Mouse (Mus musculus): ENCODE measurements at regions not wholly inside any gene's neighbourhood (a gene's known extent, or its start where the extent isn't known, plus 50 kb on each side); places are given as distances from the start of the nearest gene placed in this dataset.

- DNase-seq, result no peak
Measured at GRCm38 (mm10) chr2:57772315-57772714, 225.4 kb upstream of the Galnt5 start.

GRCm38 (mm10) chr2:57776154-57776553 is 221.5 kb upstream of the Galnt5 start:
- DNase-seq, result no peak

GRCm38 (mm10) chr2:57780836-57781235 is 216.8 kb upstream of the Galnt5 start:
- DNase-seq, result no peak

GRCm38 (mm10) chr2:57793519-57794296 is 204.0 kb upstream of the Galnt5 start:
- DNase-seq, result no peak

GRCm38 (mm10) chr2:57799279-57799678 is 198.4 kb upstream of the Galnt5 start:
- DNase-seq, result no peak

GRCm38 (mm10) chr2:57807911-57808310 is 189.8 kb upstream of the Galnt5 start:
- no peak for DNase-seq

- DNase-seq, result no peak
Measured at GRCm38 (mm10) chr2:57812996-57813395, 184.7 kb upstream of the Galnt5 start.

GRCm38 (mm10) chr2:57820343-57820742 is 177.3 kb upstream of the Galnt5 start:
- DNase-seq, result no peak

- DNase-seq, result no peak
Measured at GRCm38 (mm10) chr2:57820923-57821322, 176.8 kb upstream of the Galnt5 start.

GRCm38 (mm10) chr2:57828284-57828683 is 169.4 kb upstream of the Galnt5 start:
- no peak for DNase-seq

GRCm38 (mm10) chr2:57832565-57833355 is 164.9 kb upstream of the Galnt5 start:
- peak in 1 of 2 experiments; percentile 40 for DNase-seq

- no peak for DNase-seq
Measured at GRCm38 (mm10) chr2:57845135-57845534, 152.5 kb upstream of the Galnt5 start.

- no peak for DNase-seq
Measured at GRCm38 (mm10) chr2:57847707-57848106, 150.0 kb upstream of the Galnt5 start.

- no peak for DNase-seq
Measured at GRCm38 (mm10) chr2:57849338-57850057, 148.2 kb upstream of the Galnt5 start.

GRCm38 (mm10) chr2:57850058-57850400 is 147.7 kb upstream of the Galnt5 start:
- DNase-seq, result no peak

GRCm38 (mm10) chr2:57856524-57857107 is 141.1 kb upstream of the Galnt5 start:
- no peak for DNase-seq

- no peak for DNase-seq
Measured at GRCm38 (mm10) chr2:57865289-57865688, 132.4 kb upstream of the Galnt5 start.

GRCm38 (mm10) chr2:57868046-57868445 is 129.6 kb upstream of the Galnt5 start:
- DNase-seq, result no peak

- no peak for DNase-seq
Measured at GRCm38 (mm10) chr2:57900168-57900567, 97.5 kb upstream of the Galnt5 start.

GRCm38 (mm10) chr2:57900580-57901247 is 97.0 kb upstream of the Galnt5 start:
- peak; percentile 25 to 43 for DNase-seq

- peak in 1 of 2 experiments; percentile 16 for DNase-seq
Measured at GRCm38 (mm10) chr2:57905184-57905583, 92.5 kb upstream of the Galnt5 start.

GRCm38 (mm10) chr2:57906939-57907338 is 90.7 kb upstream of the Galnt5 start:
- no peak for DNase-seq

All from layer of hippocampus, postnatal 36 days (tissue).